Mouse (Mus musculus) kidney, postnatal 25 days (tissue): ENCODE measurements at regions not wholly inside any gene's neighbourhood (a gene's known extent, or its start where the extent isn't known, plus 50 kb on each side); places are given as distances from the start of the nearest gene placed in this dataset.

Experiments
- DNase-seq, 2 experiments: peaks; one replicate each; pipeline ENCODE4 v3.0.0; 2021; ENCODE audit warnings: mixed read lengths in 2 of 2

GRCm38 (mm10) chr16:21274012-21274528, 69.5 kb downstream of the Ephb3 start:
- DNase-seq: peak in 1 of 2 experiments; percentile 67

- peak; percentile 23 to 63 for DNase-seq
Measured at GRCm38 (mm10) chr16:21277789-21278342, 73.3 kb downstream of the Ephb3 start.

GRCm38 (mm10) chr16:21278387-21278786, 73.8 kb downstream of the Ephb3 start:
- no peak for DNase-seq

- DNase-seq: no peak
Measured at GRCm38 (mm10) chr16:21280200-21280627, 75.7 kb downstream of the Ephb3 start.

- DNase-seq: no peak
Measured at GRCm38 (mm10) chr16:21281958-21282730, 77.6 kb downstream of the Ephb3 start.

- DNase-seq: peak; percentile 53 to 60
Measured at GRCm38 (mm10) chr16:21286099-21286498, 81.5 kb downstream of the Ephb3 start.

- DNase-seq: peak in 1 of 2 experiments; percentile 44
Measured at GRCm38 (mm10) chr16:21289528-21289927, 85.0 kb downstream of the Ephb3 start.

- no peak for DNase-seq
Measured at GRCm38 (mm10) chr16:21293010-21293409, 88.5 kb downstream of the Ephb3 start.

- no peak for DNase-seq
Measured at GRCm38 (mm10) chr16:21293569-21293968, 89.0 kb downstream of the Ephb3 start.

- DNase-seq: peak; percentile 64 to 71
Measured at GRCm38 (mm10) chr16:21294677-21295411, 90.3 kb downstream of the Ephb3 start.

GRCm38 (mm10) chr16:21295956-21296733, 91.6 kb downstream of the Ephb3 start:
- peak in 1 of 2 experiments; percentile 8 for DNase-seq

GRCm38 (mm10) chr16:21296786-21297185, 92.2 kb downstream of the Ephb3 start:
- DNase-seq: no peak

GRCm38 (mm10) chr16:21298866-21299265, 94.3 kb downstream of the Ephb3 start:
- DNase-seq: no peak

GRCm38 (mm10) chr16:21305859-21306258, 101.3 kb downstream of the Ephb3 start:
- no peak for DNase-seq

- no peak for DNase-seq
Measured at GRCm38 (mm10) chr16:21308513-21308912, 104.0 kb downstream of the Ephb3 start.

GRCm38 (mm10) chr16:21310636-21311615, 106.4 kb downstream of the Ephb3 start:
- DNase-seq: peak; percentile 61 to 78

GRCm38 (mm10) chr16:21311781-21312180, 107.2 kb downstream of the Ephb3 start:
- DNase-seq: no peak

- DNase-seq: no peak
Measured at GRCm38 (mm10) chr16:21315751-21316151, 107.2 kb upstream of the Vps8 start.

GRCm38 (mm10) chr16:21318009-21318639, 104.8 kb upstream of the Vps8 start:
- DNase-seq: no peak

GRCm38 (mm10) chr16:21318640-21319365, 104.1 kb upstream of the Vps8 start:
- no peak for DNase-seq
